Mouse (Mus musculus): Measurements from ENCODE around the gene 4932438A13Rik. TPM values are rescaled to one million over a fixed set of nuclear protein-coding genes. Genes with fewer than 3 reads are reported as not detected.

Gene 4932438A13Rik
- polyA plus RNA-seq, 1 experiment from 2014 or later: 35.0 TPM

GRCm38 (mm10) chr3:36840650-36841555 is 22.0 kb upstream of the 4932438A13Rik start:
- Histone ChIP-seq H3K4me3 (peak overlapping the region; percentile 28; the same call in 1 of the 2 replicates), H3K4me1 (peaks cover 5% of the 10 kb centered on the region), H3K9me3 (no peaks in the 10 kb centered on the region), H3K27ac (replicated peaks) (no peak overlapping the region), H3K27me3 (replicated peaks; ENCODE audit: low read depth, poor library complexity, severe bottlenecking) (no peaks in the 10 kb centered on the region), H3K36me3 (replicated peaks) (no peaks in the 10 kb centered on the region)
- 23% methylated on average over 12 of the region's 12 CpGs for WGBS
- DNase-seq (ENCODE audit: low spot score): peak; percentile 76

- Histone ChIP-seq H3K27me3 (replicated peaks; ENCODE audit: low read depth, poor library complexity, severe bottlenecking) (no peaks in the 10 kb centered on the region), H3K4me3 (no peak overlapping the region), H3K36me3 (replicated peaks) (no peaks in the 10 kb centered on the region), H3K9me3 (peaks cover 2% of the 10 kb centered on the region; the same call in 1 of the 2 replicates), H3K27ac (replicated peaks) (no peak overlapping the region), H3K4me1 (no peaks in the 10 kb centered on the region)
- WGBS: 61% methylated on average over 10 of the region's 10 CpGs
- no peak for DNase-seq (ENCODE audit: low spot score)
Observed at GRCm38 (mm10) chr3:36853733-36854440, 9.0 kb upstream of the 4932438A13Rik start.

- Histone ChIP-seq H3K36me3 (replicated peaks) (peaks cover 22% of the 10 kb centered on the region), H3K27me3 (replicated peaks; ENCODE audit: low read depth, poor library complexity, severe bottlenecking) (no peaks in the 10 kb centered on the region), H3K4me3 (no peak overlapping the region), H3K9me3 (peaks cover 2% of the 10 kb centered on the region; the same call in 1 of the 2 replicates), H3K4me1 (peaks cover 11% of the 10 kb centered on the region), H3K27ac (replicated peaks) (no peak overlapping the region)
- DNase-seq (ENCODE audit: low spot score): no peak
- 91% methylated on average over 3 of the region's 3 CpGs for WGBS
Observed at GRCm38 (mm10) chr3:36861411-36862410, 1.2 kb upstream of the 4932438A13Rik start.

GRCm38 (mm10) chr3:36863427-36863826 is 523 bp downstream of the 4932438A13Rik start:
- Histone ChIP-seq H3K4me1 (peaks cover 11% of the 10 kb centered on the region), H3K4me3 (peak overlapping the region; percentile 74), H3K36me3 (replicated peaks) (peaks cover 28% of the 10 kb centered on the region), H3K27me3 (replicated peaks; ENCODE audit: low read depth, poor library complexity, severe bottlenecking) (no peaks in the 10 kb centered on the region), H3K9me3 (no peaks in the 10 kb centered on the region), H3K27ac (replicated peaks) (peak overlapping the region; percentile 86)
- WGBS: 4% methylated on average over 23 of the region's 23 CpGs
- no peak for DNase-seq (ENCODE audit: low spot score)

GRCm38 (mm10) chr3:36863881-36864280 is 977 bp downstream of the 4932438A13Rik start:
- 81% methylated on average over 4 of the region's 4 CpGs for WGBS

GRCm38 (mm10) chr3:36864466-36864865 is 1.6 kb downstream of the 4932438A13Rik start:
- peaks cover 28% of the 10 kb centered on the region for H3K36me3 ChIP-seq (replicated peaks)
- 95% methylated on average over 4 of the region's 4 CpGs for whole genome bisulfite sequencing
- H3K27me3 ChIP-seq (replicated peaks; ENCODE audit: low read depth, poor library complexity, severe bottlenecking): no peaks in the 10 kb centered on the region
- peaks cover 11% of the 10 kb centered on the region for H3K4me1 ChIP-seq
- no peak overlapping the region for H3K27ac ChIP-seq (replicated peaks)
- no peaks in the 10 kb centered on the region for H3K9me3 ChIP-seq
- no peak for DNase-seq (ENCODE audit: low spot score)
- no peak overlapping the region for H3K4me3 ChIP-seq

More at GRCm38 (mm10) chr3:36863881-36864280, 977 bp downstream of the 4932438A13Rik start:
- Histone ChIP-seq H3K36me3 (replicated peaks) (peaks cover 28% of the 10 kb centered on the region), H3K9me3 (no peaks in the 10 kb centered on the region), H3K27ac (replicated peaks) (no peak overlapping the region), H3K4me1 (peaks cover 11% of the 10 kb centered on the region), H3K4me3 (peak overlapping the region; percentile 74), H3K27me3 (replicated peaks; ENCODE audit: low read depth, poor library complexity, severe bottlenecking) (no peaks in the 10 kb centered on the region)
- no peak for DNase-seq (ENCODE audit: low spot score)

- no peak overlapping the region for H3K27ac ChIP-seq (replicated peaks)
- DNase-seq (ENCODE audit: low spot score): no peak
- no peaks in the 10 kb centered on the region for H3K9me3 ChIP-seq
- H3K4me1 ChIP-seq: no peaks in the 10 kb centered on the region
- peaks cover 19% of the 10 kb centered on the region for H3K36me3 ChIP-seq (replicated peaks)
- no peaks in the 10 kb centered on the region for H3K27me3 ChIP-seq (replicated peaks; ENCODE audit: low read depth, poor library complexity, severe bottlenecking)
- no peak overlapping the region for H3K4me3 ChIP-seq
- WGBS: 96% methylated on average over 3 of the region's 3 CpGs
Observed at GRCm38 (mm10) chr3:36905372-36905771, 42.5 kb downstream of the 4932438A13Rik start.

- Histone ChIP-seq H3K4me1 (no peaks in the 10 kb centered on the region), H3K9me3 (no peaks in the 10 kb centered on the region), H3K27ac (replicated peaks) (no peak overlapping the region), H3K36me3 (replicated peaks) (peaks cover 26% of the 10 kb centered on the region), H3K4me3 (no peak overlapping the region), H3K27me3 (replicated peaks; ENCODE audit: low read depth, poor library complexity, severe bottlenecking) (no peaks in the 10 kb centered on the region)
- WGBS: 89% methylated on average over 2 of the region's 2 CpGs
- no peak for DNase-seq (ENCODE audit: low spot score)
Observed at GRCm38 (mm10) chr3:36917832-36918231, 54.9 kb downstream of the 4932438A13Rik start.

GRCm38 (mm10) chr3:36918322-36918721 is 55.4 kb downstream of the 4932438A13Rik start:
- Histone ChIP-seq H3K36me3 (replicated peaks) (peaks cover 25% of the 10 kb centered on the region), H3K27me3 (replicated peaks; ENCODE audit: low read depth, poor library complexity, severe bottlenecking) (no peaks in the 10 kb centered on the region), H3K4me1 (no peaks in the 10 kb centered on the region), H3K27ac (replicated peaks) (no peak overlapping the region), H3K4me3 (no peak overlapping the region), H3K9me3 (no peaks in the 10 kb centered on the region)
- no peak for DNase-seq (ENCODE audit: low spot score)
- WGBS: 95% methylated on average over 4 of the region's 4 CpGs

- H3K4me1 ChIP-seq: peaks cover 6% of the 10 kb centered on the region
- no peaks in the 10 kb centered on the region for H3K9me3 ChIP-seq
- peak; percentile 25 for DNase-seq (ENCODE audit: low spot score)
- 15% methylated on average over 5 of the region's 5 CpGs for WGBS
- no peak overlapping the region for H3K4me3 ChIP-seq
- peaks cover 15% of the 10 kb centered on the region for H3K36me3 ChIP-seq (replicated peaks)
- no peak overlapping the region for H3K27ac ChIP-seq (replicated peaks)
- no peaks in the 10 kb centered on the region for H3K27me3 ChIP-seq (replicated peaks; ENCODE audit: low read depth, poor library complexity, severe bottlenecking)
Observed at GRCm38 (mm10) chr3:36941572-36941971, 78.7 kb downstream of the 4932438A13Rik start.

GRCm38 (mm10) chr3:36942108-36942507 is 79.2 kb downstream of the 4932438A13Rik start:
- H3K4me1 ChIP-seq: peaks cover 6% of the 10 kb centered on the region
- H3K27me3 ChIP-seq (replicated peaks; ENCODE audit: low read depth, poor library complexity, severe bottlenecking): no peaks in the 10 kb centered on the region
- H3K9me3 ChIP-seq: no peaks in the 10 kb centered on the region
- no peak for DNase-seq (ENCODE audit: low spot score)
- H3K27ac ChIP-seq (replicated peaks): no peak overlapping the region
- H3K4me3 ChIP-seq: no peak overlapping the region
- H3K36me3 ChIP-seq (replicated peaks): peaks cover 11% of the 10 kb centered on the region
- WGBS: 84% methylated on average over 6 of the region's 6 CpGs

GRCm38 (mm10) chr3:36943706-36944105 is 80.8 kb downstream of the 4932438A13Rik start:
- Histone ChIP-seq H3K9me3 (no peaks in the 10 kb centered on the region), H3K36me3 (replicated peaks) (peaks cover 20% of the 10 kb centered on the region), H3K4me3 (no peak overlapping the region), H3K4me1 (peaks cover 6% of the 10 kb centered on the region), H3K27ac (replicated peaks) (no peak overlapping the region), H3K27me3 (replicated peaks; ENCODE audit: low read depth, poor library complexity, severe bottlenecking) (no peaks in the 10 kb centered on the region)
- no peak for DNase-seq (ENCODE audit: low spot score)

Measured in embryonic facial prominence, embryonic 10.5 days (tissue).